Mouse (Mus musculus) spleen, postnatal 10 days (tissue): ENCODE results near the gene Tmem199.
A peak's percentile ranks its signal among the peaks of the same experiment; 100 is the strongest.
"Not testable (repeated sequence)": the region's sequence is repeated elsewhere in the genome, so short reads cannot be mapped to it uniquely, and the experiment has no call there.

ENCODE experiments used
- DNase-seq, 2 experiments: peaks; one replicate each; pipeline ENCODE4 v3.0.0; 2021 to 2022; ENCODE audit warnings: low spot score in 2 of 2

Gene Tmem199

DNA sequence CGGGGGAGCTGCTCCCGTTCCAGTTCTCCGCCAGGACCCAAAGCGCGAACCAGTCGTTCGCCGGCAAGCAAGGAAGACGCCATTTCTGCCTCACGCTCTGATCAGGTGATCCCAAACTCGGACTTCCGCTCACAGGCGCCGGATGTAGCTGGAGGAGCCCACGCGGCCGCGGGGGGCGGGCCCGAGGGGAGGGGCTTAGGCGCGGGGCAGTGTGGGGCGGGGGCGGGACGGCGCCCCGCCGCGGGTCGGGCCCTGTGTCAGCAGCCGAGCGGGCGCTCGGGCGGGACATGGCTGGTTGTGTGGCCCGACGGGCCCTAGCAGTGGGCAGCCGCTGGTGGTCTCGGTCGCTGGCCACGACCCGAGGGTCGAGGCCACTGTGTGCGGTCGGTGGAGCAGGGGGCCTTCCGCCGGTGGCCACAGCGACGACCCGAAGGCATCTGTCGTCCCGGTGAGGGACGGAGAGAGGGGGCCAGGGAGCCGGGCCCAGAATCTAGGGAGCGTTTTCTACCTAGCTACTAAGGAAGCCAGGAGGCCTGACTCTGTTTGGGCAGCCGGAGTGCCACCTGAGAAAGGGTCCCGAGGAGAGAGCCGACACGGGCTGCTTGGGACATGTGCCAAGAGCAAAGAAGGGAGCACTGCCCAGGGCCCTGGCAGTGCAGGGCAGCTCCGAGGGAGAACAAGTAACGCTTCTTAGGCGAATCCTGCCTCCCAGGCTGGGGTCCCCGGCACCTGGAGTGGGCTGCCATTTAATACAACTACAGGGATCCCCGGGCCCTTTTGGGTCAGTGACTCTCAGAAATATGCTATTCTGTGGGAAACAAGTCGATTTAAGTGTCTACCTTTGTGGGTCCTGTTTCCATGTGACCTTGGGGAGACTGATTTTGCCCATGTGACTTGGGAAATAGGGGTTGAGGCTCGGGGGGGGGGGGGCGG lies at the start of gene Tmem199, which contains the start of gene Poldip2:
TSS of gene Tmem199 (minus strand) at position 148 of the 933 bp plus-strand sequence.
TSS of gene Poldip2 (plus strand) at position 169 of the 933 bp plus-strand sequence.
- peak; percentile 67 to 91 for DNase-seq

DNA sequence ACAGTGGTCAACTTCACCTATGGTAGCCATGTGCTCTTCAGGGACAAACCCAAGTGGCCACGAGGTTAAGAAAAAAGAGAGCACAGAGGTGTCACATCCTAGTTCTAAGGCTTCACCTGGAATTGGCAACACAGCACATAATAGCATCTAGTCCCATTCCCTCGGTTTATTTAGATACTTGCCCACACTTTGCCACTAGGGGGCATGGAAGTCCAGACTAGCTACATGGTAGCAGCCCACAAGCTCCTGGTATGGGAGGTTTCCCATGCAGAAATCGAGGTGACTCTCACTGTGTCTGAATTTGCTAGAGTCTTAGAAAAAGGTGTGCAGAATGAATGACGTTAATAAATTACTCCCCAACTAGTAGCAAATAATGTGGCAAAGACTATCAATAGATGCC lies 48.5 kb upstream of the Tmem199 start:
- DNase-seq = peak in 1 of 2 experiments; percentile 68

DNA sequence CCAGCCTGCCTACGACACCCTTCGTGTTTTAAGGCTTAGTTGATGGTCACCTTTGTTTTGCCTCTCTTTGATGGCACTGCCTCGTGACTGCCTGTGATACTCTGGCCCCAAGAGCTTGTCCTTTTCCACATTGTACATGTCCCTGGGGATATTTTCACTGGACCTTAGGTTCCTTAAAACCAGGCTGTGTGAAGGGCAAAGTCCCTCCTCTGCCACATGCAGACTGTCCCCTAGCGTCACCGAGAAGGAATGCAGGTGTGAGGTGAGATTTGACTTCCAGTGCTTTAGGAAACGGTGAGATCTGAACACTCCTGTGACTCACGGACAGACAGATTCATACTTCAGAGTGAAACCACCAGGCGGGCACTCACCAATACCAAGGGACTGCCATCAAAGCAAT lies 45.3 kb upstream of the Tmem199 start:
- DNase-seq = no peak

DNA sequence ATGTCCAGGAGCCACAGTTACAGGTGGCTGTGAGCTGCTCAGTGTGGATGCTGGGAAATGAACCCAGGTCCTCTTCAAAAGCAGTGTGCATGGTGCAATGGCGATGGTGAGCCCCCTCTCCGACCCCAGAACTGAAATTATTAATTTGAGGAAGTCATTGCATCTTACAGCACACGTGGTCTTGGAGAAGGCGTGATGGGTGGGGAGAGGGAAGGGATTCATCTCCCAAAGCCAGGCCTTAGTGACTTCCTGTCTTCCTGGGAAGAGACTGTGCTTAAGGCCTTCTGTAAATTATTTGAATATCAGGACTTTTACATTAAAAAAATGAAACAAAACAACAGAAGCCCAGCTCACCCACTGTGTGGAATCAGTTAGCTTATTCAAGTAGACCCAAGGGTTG lies 44.1 kb upstream of the Tmem199 start:
- no peak for DNase-seq

DNA sequence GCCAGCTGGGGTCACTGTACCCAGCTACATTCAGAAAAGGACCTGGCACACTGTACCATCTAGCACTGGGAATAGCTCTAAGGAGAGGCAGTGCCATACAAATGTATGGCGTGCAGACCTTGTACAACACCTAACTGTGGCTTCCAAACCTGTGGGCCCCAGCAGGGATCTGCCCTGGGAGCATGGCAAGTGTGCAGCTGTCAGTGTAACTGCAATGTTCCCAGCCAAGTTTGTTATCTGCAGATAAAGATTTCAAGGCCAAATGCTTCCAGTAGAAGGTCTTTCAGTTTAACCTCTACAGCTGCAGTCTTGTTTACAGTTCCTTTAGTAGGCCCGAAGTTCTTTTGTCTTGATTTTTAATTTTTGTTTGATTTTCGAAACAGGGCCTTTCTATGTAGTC lies 43.7 kb upstream of the Tmem199 start:
- DNase-seq = no peak

DNA sequence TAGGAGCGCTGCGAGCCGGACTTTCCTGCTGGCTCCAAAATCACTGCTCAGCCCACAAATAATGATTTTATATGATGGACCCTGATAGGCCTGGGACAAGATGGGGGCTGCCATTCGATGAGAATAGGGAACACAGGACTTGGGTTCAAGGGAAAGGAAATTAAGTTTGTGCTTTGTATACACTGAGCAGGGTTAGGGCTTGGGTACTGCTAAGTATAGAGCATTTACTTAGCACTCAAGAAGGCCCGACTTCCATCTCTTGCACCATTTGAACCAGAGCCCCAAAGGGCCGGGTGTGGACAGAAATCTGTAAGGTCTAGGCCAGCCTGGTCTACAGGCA lies 39.1 kb upstream of the Tmem199 start:
- DNase-seq = no peak

DNA sequence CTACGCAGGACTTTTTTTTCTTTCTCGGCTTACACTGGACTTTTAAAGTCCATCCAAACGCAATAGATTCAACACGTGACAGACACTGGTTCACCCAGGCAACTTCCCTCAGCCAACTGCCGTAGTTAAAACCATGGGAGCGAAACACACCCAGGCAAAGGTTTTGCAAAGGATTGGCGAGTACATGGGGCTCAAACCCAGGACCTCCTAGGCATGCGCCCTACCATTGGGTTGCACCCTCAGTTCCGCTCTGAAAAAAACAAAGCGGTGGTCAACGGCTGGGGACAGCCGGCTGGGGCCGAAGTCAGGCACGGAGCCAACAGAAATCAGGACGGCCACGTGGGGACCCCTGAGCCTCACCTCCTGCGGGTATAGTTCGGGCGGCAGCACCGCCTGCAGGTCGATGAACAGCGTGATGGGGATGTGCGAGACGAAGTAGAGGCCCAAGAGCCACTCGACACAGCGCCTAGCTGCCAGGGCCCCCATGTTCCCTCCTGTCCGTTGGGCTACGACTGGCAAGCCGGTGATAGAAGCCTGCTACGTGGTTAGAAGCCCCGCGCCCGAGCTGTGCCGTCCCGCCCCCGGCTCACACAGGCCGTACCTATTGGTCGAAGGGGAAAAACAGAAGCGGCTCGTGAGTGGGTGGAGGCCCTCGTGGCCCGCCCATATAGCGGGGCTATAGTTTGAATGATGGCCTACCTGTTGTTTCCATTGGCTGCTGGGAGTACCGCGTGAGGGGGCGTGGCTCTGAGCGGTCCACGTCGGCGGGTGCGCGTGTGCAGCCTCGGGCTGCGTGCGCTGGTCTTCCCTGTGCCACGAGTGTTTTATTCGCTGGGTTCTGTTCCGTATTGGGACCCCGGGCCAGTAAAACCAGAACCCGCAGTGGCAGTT lies 38.4 kb upstream of the Tmem199 start, which contains the start of gene Tmem97:
TSS of gene Tmem97 (minus strand) at position 610 of the 891 bp plus-strand sequence.
- peak; percentile 81 to 96 for DNase-seq

DNA sequence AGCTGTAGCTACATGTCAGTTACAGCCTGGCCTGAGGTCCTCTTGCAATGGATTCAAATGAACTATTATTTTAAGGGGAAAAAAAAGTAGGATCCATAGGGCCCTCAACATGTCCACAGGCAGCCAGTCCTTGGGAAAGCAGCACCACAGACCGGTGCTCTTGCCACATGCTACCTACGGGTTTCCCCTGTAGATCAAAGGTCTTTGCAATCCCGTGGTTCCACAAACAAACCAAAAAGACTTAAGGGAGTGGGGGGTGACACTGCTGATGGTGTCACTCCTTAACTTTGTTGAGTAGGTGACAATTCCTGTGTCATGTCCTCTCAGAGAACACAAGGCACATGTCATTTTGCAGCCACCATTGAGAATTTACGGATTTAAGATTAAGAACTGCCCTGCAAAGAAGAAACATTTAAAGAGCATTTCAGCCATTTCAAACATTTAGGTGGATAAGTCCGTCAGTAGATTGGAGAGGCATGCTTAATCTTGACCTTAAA lies 37.6 kb upstream of the Tmem199 start:
- DNase-seq = no peak

DNA sequence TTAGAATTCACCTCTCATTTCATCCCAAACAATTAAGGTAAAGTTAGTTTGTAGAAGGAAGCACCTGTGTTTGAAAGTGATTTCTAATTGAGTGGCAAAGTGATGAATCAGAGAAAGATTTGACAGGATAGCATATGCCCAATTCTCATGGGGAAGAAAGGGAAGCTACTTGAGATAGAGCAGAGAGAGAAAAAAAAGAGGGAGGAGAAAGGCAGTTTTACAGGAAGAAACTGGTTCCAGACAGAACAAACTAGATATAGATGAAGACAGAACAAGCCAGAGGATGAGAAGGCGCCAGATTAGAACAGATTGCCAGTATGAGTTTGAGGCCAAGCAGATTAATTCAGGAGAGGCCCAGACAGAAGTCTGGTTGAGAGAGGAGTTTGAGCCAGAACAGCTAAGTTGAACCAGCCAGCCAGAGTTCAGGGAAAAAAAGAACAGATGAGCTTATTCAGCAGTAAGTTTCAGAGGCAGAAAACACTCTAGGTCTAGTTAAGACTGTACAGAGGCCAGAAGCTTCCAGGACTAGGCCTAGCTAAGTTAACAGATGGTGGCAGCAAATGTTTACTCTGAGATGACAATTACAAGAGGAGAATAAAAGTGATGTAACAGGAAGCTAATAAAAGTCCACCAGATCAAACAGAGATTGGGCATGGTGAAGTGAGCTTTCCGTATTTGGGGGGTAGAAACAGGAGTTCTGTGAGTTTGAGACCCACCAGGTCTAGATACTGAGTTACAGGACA lies 35.9 kb upstream of the Tmem199 start:
- DNase-seq = no peak

DNA sequence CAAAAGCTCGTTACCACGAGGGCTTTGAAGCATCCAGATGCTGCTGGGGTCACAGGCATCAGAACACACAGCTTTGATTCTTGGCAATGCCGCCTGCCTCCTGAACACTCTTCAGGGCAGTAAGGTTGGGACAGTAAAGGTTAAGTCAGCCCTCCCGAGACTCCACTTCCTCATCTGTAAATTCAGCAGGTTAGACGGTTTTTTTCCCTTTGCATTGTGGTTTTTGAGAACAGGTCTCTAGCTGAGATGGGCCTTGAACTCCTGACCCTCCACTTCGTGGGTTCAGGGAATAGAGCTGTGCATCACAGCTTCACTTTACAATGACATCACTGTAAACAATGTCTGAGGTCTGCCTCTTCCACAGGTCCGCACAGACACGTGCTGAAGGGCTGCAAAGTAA lies 33.2 kb upstream of the Tmem199 start:
- no peak for DNase-seq

DNA sequence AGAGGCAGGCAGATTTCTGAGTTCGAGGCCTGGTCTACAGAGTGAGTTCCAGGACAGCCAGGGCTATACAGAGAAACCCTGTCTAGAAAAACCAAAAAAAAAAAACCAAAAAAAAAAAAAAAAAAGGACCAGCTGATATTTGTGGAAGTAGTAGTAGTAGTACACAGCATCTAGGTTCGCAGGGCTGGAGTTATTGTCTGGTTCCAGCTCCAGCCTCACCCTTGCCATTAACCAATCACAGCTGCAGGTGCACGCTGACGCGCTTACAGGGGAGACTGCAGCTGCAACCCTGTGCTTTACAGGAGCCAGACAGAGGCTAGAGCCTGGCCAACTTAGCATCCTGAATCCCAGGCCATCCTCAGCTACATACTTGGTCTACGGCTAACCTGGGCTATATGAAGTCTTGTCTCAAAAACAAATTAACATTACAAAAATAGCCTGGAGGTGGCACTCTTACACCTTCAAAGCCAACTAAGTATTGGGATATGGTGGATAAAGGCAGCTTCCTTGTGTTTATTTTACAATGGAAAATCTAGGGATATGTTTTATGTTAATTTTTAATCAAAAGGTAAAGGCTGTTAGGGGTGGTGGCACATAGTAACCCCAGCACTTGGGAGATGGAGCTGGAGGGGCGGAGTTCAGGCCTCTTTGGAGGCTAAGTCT lies 32.6 kb upstream of the Tmem199 start:
- DNase-seq = no peak

DNA sequence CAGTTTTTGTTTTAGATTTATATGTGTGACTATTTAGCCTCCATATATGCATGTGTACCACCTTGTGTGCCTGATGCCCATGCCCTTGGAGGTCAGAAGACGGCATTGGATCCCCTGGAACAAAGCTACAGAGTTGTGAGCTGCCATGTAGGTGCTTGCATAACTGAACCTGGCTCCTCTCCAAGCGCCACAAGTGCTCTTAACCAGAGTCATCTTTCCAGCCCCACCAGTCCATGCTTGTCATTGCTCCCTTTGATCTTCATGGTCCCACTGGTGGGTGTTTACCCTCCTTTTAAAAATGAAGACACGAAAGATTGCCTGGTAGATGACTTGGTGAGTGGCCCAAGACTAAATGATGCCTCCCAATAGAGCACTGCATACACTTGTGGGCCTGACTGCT lies 28.4 kb upstream of the Tmem199 start:
- no peak for DNase-seq

DNA sequence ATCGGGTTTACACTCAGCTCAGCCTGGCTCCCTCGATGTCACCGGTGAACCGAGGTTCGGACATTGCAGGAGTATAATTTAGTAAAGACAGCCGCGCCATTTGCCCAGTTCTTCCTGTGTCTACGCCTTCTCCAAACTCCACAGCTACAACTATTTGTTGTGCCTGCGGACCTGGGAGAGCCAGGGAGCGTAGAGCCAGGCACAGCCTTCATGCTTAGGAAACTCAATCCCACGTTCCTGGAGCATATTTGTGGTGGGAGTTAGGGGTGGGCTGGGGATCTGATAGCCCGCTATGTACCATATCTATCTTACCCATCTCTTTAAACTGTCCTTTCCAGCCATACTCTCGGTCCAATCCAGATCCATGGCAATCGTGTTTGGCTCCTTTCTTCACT lies 24.7 kb upstream of the Tmem199 start:
- no peak for DNase-seq

DNA sequence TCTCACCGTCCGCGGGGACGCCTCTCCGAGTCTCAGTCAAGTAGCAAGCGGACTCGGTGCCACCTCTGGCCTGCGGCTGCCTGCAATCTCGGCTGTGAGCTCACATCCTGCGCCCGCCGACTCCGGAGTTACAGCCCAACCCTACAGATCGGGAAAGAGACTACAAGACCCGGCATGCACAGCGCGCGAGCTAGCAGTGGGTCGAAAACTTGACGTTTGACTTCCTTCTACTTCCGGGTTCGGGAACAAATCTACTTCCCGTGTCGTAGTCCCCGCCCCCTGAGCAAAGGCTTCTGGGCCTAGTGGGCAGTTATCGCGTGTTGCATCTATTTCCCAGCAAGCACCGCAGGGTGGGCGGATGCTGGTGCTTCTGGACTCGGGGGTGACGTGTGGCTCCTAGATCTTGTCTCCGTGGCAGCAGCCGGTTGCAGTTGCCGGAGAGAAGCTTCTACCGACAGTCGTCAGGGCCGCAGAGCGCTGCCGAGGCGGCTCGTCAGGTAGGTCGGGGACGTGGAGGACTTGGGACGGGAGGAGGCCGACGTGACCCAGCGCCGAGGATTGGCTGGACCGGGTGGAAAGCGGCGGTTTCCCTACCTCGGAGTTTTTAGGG lies 24.2 kb upstream of the Tmem199 start, which contains the start of the genes Tnfaip1 and Ift20:
TSS of gene Tnfaip1 (minus strand) at position 253 of the 610 bp plus-strand sequence.
TSS of gene Ift20 (plus strand) at position 282 of the 610 bp plus-strand sequence.
- peak; percentile 88 to 99 for DNase-seq

DNA sequence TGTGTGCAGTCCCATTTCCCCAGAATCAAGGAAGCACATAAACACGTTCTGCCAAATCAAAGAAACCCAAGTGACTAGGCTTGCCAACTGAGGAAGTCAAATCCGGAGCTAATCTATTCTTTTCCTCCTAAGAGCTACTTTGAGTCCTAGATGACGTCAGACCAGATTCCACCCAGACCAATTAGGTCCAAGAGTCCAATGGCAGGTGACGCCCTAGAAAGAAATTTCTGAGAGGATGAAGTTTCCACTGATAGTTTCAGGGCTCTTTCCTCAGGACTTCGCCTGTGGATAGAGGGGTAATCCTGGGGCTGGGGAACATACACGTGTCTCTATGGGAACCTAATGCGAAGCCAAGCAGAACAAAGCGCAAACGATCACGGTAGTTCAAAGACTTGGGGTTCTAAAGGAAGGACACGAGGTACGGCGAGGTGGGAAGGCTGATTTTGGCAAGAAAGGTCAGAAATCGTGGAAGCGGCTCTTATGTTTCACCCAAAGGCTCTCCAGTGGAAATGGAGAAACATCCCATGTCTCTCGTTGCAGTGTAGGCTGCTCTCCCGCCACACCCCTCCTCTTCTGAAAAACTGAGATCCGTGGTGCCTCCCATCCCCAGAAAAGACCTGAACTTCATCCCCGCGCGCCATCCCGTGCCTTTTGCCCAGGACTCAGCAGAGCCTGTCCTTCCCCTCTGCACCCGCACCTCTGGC lies 23.6 kb upstream of the Tmem199 start:
- no peak for DNase-seq

DNA sequence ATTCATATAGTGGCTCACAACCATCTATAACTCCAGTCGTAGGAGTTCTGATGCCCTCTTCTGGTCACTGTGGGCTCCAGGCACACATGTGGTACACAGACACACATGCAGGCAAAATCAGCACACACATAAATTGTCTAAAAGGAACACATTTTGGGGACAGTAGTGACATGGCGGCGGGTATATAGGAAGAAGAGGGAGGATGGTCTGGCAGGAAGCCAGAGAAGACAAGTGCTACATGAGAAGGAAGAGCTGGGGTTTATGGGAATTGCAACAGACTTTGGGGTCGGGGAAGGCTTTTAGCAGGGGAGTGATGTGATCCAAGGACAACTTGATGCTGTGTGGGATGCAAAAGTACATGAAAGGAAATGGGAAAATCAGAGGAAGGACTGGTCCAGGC lies 22.5 kb upstream of the Tmem199 start:
- DNase-seq = no peak

DNA sequence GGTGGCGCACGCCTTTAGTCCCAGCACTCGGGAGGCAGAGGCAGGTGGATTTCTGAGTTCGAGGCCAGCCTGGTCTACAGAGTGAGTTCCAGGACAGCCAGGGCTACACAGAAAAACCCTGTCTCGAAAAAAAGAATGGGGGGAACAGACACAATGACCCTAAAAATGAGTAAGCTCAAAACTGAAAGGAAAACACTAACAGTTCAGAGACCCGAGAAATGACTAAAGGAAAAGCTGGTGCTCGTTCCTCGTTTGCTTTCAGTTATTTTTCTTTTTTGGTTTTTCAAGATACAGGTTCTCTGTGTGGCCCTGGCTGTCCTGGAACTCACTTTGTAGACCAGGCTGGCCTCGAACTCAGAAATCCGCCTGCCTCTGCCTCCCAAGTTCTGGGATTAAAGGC lies 19.5 kb upstream of the Tmem199 start:
- not testable (repeated sequence) for DNase-seq

DNA sequence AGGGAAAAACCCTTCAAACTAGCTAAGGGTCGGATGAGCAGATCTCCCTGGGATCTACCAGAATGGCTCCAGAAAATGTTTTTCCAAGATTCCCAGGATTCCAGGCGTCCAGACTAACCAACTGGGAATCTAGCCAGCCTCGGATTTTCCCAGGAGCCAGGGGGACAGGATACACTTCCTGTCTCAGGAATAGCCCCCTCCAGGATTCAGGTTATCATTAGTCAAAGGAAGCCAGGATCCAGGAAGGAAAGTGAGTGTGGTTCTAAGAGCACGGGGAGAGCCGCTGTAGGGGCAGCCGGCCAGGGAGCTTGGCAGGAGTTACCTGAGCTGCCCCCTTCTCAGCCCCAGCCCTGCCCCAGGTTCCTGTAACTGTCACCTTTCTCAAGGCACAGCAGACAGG lies 19.1 kb upstream of the Tmem199 start:
- no peak for DNase-seq

DNA sequence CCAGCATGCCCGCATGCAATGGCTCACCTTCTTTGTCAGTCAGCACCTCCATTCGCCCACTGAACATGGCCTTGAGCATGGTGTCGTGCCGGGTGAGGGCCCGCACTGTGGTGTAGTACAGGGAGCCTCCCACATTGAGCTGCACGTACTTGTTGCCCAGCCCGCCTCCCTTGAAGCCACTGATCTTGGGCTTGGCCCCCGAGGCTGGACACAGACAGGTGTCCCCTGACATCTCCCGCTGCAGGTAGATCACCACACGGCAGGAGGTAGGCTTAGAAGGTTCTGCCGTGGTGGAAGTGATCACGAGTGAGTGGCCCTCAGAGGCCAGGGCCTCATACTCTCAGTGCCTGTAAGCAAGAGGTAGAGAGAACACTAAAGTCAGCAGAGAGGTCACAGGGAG lies 18.0 kb upstream of the Tmem199 start:
- DNase-seq = no peak

DNA sequence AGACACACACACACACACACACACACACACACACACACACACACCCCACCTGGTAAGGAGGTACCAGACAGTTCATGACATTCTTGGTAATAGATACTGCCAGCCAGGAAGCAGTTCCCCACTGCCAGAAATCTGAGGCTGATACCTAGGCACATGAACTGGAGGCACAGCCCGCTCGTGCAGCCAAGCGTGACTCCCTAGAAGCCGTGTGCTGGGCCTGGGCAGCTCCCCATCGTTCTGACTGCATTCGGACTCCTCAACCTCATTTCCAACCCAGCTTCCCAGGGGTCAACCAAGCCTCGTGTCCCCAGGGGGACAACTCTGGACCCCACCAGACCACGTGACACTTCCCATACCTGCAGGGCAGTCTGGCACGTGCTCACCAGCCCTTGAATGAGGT lies 16.7 kb upstream of the Tmem199 start:
- no peak for DNase-seq
